Mouse (Mus musculus) embryonic fibroblast, embryonic 13.5 days (primary cell): ENCODE results near the gene Rngtt. TPM values are rescaled to one million over a fixed set of nuclear protein-coding genes. Genes with fewer than 3 reads are reported as not detected.

Experiments
- H3K27ac ChIP-seq: 2 replicates; pipeline ENCODE4 v1.5.1; 2012; ENCODE audit warnings: low read length, control low read depth, inconsistent platforms; ENCODE audit not compliant: insufficient read depth
- H3K4me1 ChIP-seq: 2 replicates; pipeline ENCODE4 v1.6.1; 2011; ENCODE audit warnings: low read length; ENCODE audit not compliant: control insufficient read depth, insufficient read depth
- H3K4me3 ChIP-seq: 2 replicates; pipeline ENCODE4 v1.5.1; 2011; ENCODE audit warnings: mild to moderate bottlenecking, control low read depth, low read length; ENCODE audit not compliant: insufficient read depth
- CTCF ChIP-seq: IDR thresholded peaks from 2 replicates; pipeline ENCODE4 v1.5.1; 2011; ENCODE audit warnings: mild to moderate bottlenecking, control low read depth, low read length, moderate library complexity, borderline replicate concordance; ENCODE audit not compliant: insufficient read depth
- POLR2A ChIP-seq: IDR thresholded peaks from 2 replicates; pipeline ENCODE4 v1.6.1; 2011; ENCODE audit warnings: low read depth, mild to moderate bottlenecking, control low read depth, low read length, moderate library complexity
- polyA plus RNA-seq: library from polyadenylated mRNA; stranded (reverse); fragments of >200 nt; gene quantifications from 2 replicates; pipeline ENCODE4 v1.2.4, GENCODE M21; 2011; ENCODE audit warnings: low read depth; ENCODE audit not compliant: missing spikeins, insufficient read length

Gene Rngtt
- 24.9 and 30.7 TPM in 2 replicates for polyA plus RNA-seq

- Histone ChIP-seq H3K27ac (no peak within 1 kb of the TSS), H3K4me3 (peak within 1 kb of the TSS; percentile 99), H3K4me1 (no peaks in the 10 kb centered on the region)
- peak; percentile 63 for TF ChIP-seq POLR2A
- TF ChIP-seq CTCF: no peak
Observed at GRCm38 (mm10) chr4:33309764-33310757, at the start of gene Rngtt. Gene Rngtt (plus strand): TSS chr4:33310311.

- TF ChIP-seq POLR2A (no peak), CTCF (no peak)
- Histone ChIP-seq H3K27ac (peak overlapping the region; percentile 65), H3K4me3 (no peak overlapping the region), H3K4me1 (no peaks in the 10 kb centered on the region)
Observed at GRCm38 (mm10) chr4:33260311-33260710, 49.8 kb upstream of the Rngtt start.

- H3K27ac ChIP-seq: peak overlapping the region; percentile 43
- no peaks in the 10 kb centered on the region for H3K4me1 ChIP-seq
- TF ChIP-seq CTCF (no peak), POLR2A (no peak)
- H3K4me3 ChIP-seq: no peak overlapping the region
Observed at GRCm38 (mm10) chr4:33261311-33261753, 48.8 kb upstream of the Rngtt start.

- no peaks in the 10 kb centered on the region for H3K4me1 ChIP-seq
- H3K4me3 ChIP-seq: no peak overlapping the region
- no peak overlapping the region for H3K27ac ChIP-seq
- TF ChIP-seq CTCF (no peak), POLR2A (no peak)
Observed at GRCm38 (mm10) chr4:33262897-33263296, 47.2 kb upstream of the Rngtt start.

GRCm38 (mm10) chr4:33264979-33265726 is 45.0 kb upstream of the Rngtt start:
- Histone ChIP-seq H3K27ac (no peak overlapping the region), H3K4me3 (no peak overlapping the region), H3K4me1 (no peaks in the 10 kb centered on the region)
- no peak for TF ChIP-seq CTCF
- TF ChIP-seq POLR2A: no peak

- TF ChIP-seq CTCF: no peak
- TF ChIP-seq POLR2A: no peak
- Histone ChIP-seq H3K27ac (no peak overlapping the region), H3K4me1 (no peaks in the 10 kb centered on the region)
Observed at GRCm38 (mm10) chr4:33270386-33271314, 39.5 kb upstream of the Rngtt start.

GRCm38 (mm10) chr4:33273437-33273836 is 36.7 kb upstream of the Rngtt start:
- Histone ChIP-seq H3K27ac (peak overlapping the region; percentile 37; the same call in 1 of the 2 replicates), H3K4me1 (no peaks in the 10 kb centered on the region), H3K4me3 (no peak overlapping the region)
- TF ChIP-seq CTCF (no peak), POLR2A (no peak)

More at GRCm38 (mm10) chr4:33270386-33271314, 39.5 kb upstream of the Rngtt start:
- H3K4me3 ChIP-seq: no peak overlapping the region

GRCm38 (mm10) chr4:33281891-33282685 is 28.0 kb upstream of the Rngtt start:
- no peak overlapping the region; the same call in 1 of the 2 replicates for H3K27ac ChIP-seq
- no peak overlapping the region for H3K4me3 ChIP-seq
- TF ChIP-seq CTCF (no peak), POLR2A (no peak)
- no peaks in the 10 kb centered on the region for H3K4me1 ChIP-seq
